Mouse (Mus musculus) CH12.LX (cell line): ENCODE measurements around the gene Hcrtr1. TPM values are rescaled to one million over a fixed set of nuclear protein-coding genes. Genes with fewer than 3 reads are reported as not detected.

Source experiments
- DNase-seq: peaks from one replicate; pipeline ENCODE4 v3.0.0-alpha.2; 2013; ENCODE audit errors: extremely low read depth
- H3K27ac ChIP-seq: 2 replicates; pipeline ENCODE4 v1.5.1; 2012; ENCODE audit warnings: low read depth, mild to moderate bottlenecking, control low read depth, moderate library complexity; ENCODE audit not compliant: insufficient read depth
- H3K27me3 ChIP-seq: replicated peaks from 2 replicates; pipeline ENCODE3; 2012; ENCODE audit warnings: inconsistent platforms
- H3K36me3 ChIP-seq, 2 experiments: replicated peaks in 1 of 2; 2 replicates each; pipeline versions ENCODE3 to v1.6.1; 2012; ENCODE audit warnings: inconsistent platforms in 1 of 2, low read length in 1 of 2, mild to moderate bottlenecking in 1 of 2, mixed read lengths in 1 of 2, moderate library complexity in 1 of 2; ENCODE audit not compliant: control insufficient read depth in 1 of 2, insufficient read depth in 1 of 2
- H3K4me1 ChIP-seq, 2 experiments: 2 replicates each; pipeline ENCODE4 v1.6.1; 2012; ENCODE audit warnings: inconsistent platforms in 1 of 2, moderate library complexity in 1 of 2; ENCODE audit not compliant: insufficient read depth in 2 of 2, control insufficient read depth in 1 of 2
- H3K4me2 ChIP-seq: 2 replicates; pipeline ENCODE4 v1.6.1; 2012; ENCODE audit warnings: low read depth, mild to moderate bottlenecking, control low read depth; ENCODE audit not compliant: poor library complexity, insufficient read depth, severe bottlenecking
- H3K4me3 ChIP-seq, 3 experiments: fragments of 150-350 bp in 1 of 3; sonication (generic) in 1 of 3; replicated peaks in 1 of 3; 2 replicates each; pipeline versions ENCODE3 to v1.5.1; 2011 to 2012; ENCODE audit warnings: low read depth in 2 of 3, low read length in 2 of 3, mild to moderate bottlenecking in 2 of 3, moderate library complexity in 2 of 3, control low read depth in 1 of 3, improper control_type of control experiment in 1 of 3, inconsistent platforms in 1 of 3, mixed read lengths in 1 of 3; ENCODE audit not compliant: poor library complexity in 1 of 3
- H3K79me2 ChIP-seq: replicated peaks from 2 replicates; pipeline ENCODE4 v1.6.1; 2012; ENCODE audit warnings: mild to moderate bottlenecking, moderate library complexity; ENCODE audit not compliant: control insufficient read depth, poor library complexity, insufficient read depth, severe bottlenecking; ENCODE audit errors: extremely low read depth
- H3K9ac ChIP-seq: 2 replicates; pipeline ENCODE4 v1.6.1; 2012; ENCODE audit warnings: low read depth, mild to moderate bottlenecking, control low read depth, moderate library complexity; ENCODE audit not compliant: insufficient read depth
- H3K9me3 ChIP-seq: replicated peaks from 2 replicates; pipeline ENCODE3; 2012; ENCODE audit warnings: low read length, inconsistent platforms, mixed read lengths
- BHLHE40 ChIP-seq: IDR thresholded peaks from 2 replicates; pipeline ENCODE4 v1.6.1; 2011; ENCODE audit warnings: mild to moderate bottlenecking, low read depth, low read length, improper control_type of control experiment
- CHD2 ChIP-seq: IDR thresholded peaks from 2 replicates; pipeline ENCODE4 v1.6.1; 2011; ENCODE audit warnings: low read length, improper control_type of control experiment
- CTCF ChIP-seq, 2 experiments: IDR thresholded peaks in 1 of 2; conservative IDR thresholded peaks in 1 of 2; 2 replicates each; pipeline ENCODE4 v1.5.1; 2011 to 2012; ENCODE audit warnings: low read depth in 2 of 2, low read length in 2 of 2, improper control_type of control experiment in 1 of 2, inconsistent platforms in 1 of 2, mild to moderate bottlenecking in 1 of 2, moderate library complexity in 1 of 2
- E2F4 ChIP-seq: IDR thresholded peaks from 2 replicates; pipeline ENCODE4 v1.6.1; 2011; ENCODE audit warnings: low read depth, low read length, improper control_type of control experiment; ENCODE audit not compliant: insufficient replicate concordance
- EP300 ChIP-seq: IDR thresholded peaks from 2 replicates; pipeline ENCODE4 v1.6.1; 2011; ENCODE audit warnings: low read length, improper control_type of control experiment
- ETS1 ChIP-seq: conservative IDR thresholded peaks from 2 replicates; pipeline ENCODE4 v1.6.1; 2012; ENCODE audit warnings: low read depth, mild to moderate bottlenecking, inconsistent platforms, low read length, improper control_type of control experiment, moderate library complexity
- IRF4 ChIP-seq: IDR thresholded peaks from 2 replicates; pipeline ENCODE4 v1.6.1; 2014; ENCODE audit warnings: low read depth, mild to moderate bottlenecking, inconsistent platforms, low read length, improper control_type of control experiment
- JUND ChIP-seq: conservative IDR thresholded peaks from 2 replicates; pipeline ENCODE4 v1.6.1; 2011; ENCODE audit warnings: low read depth, low read length, improper control_type of control experiment
- KAT2A ChIP-seq: IDR thresholded peaks from 2 replicates; pipeline ENCODE4 v1.6.1; 2012; ENCODE audit warnings: low read length, improper control_type of control experiment, inconsistent platforms; ENCODE audit not compliant: insufficient replicate concordance
- MAFK ChIP-seq: IDR thresholded peaks from 2 replicates; pipeline ENCODE4 v1.6.1; 2011; ENCODE audit warnings: low read length, improper control_type of control experiment; ENCODE audit not compliant: insufficient replicate concordance
- MEF2A ChIP-seq: IDR thresholded peaks from 2 replicates; pipeline ENCODE4 v1.6.1; 2014; ENCODE audit warnings: low read depth, mild to moderate bottlenecking, inconsistent platforms, low read length, improper control_type of control experiment, borderline replicate concordance
- MYC ChIP-seq: IDR thresholded peaks from 2 replicates; pipeline ENCODE4 v1.6.1; 2011; ENCODE audit warnings: low read depth, mild to moderate bottlenecking, improper control_type of control experiment, low read length
- POLR2A ChIP-seq: IDR thresholded peaks from 2 replicates; pipeline ENCODE4 v1.6.1; 2011; ENCODE audit warnings: low read depth, mild to moderate bottlenecking, improper control_type of control experiment, low read length
- SIN3A ChIP-seq: IDR thresholded peaks from 2 replicates; pipeline ENCODE4 v1.6.1; 2012; ENCODE audit warnings: low read length, improper control_type of control experiment, inconsistent platforms
- SMC3 ChIP-seq: IDR thresholded peaks from 2 replicates; pipeline ENCODE4 v1.6.1; 2011; ENCODE audit warnings: low read depth, low read length, improper control_type of control experiment
- TBP ChIP-seq: conservative IDR thresholded peaks from 2 replicates; pipeline ENCODE4 v1.6.1; 2011; ENCODE audit warnings: low read depth, low read length, improper control_type of control experiment
- TCF12 ChIP-seq: IDR thresholded peaks from 2 replicates; pipeline ENCODE4 v1.6.1; 2014; ENCODE audit warnings: low read depth, mild to moderate bottlenecking, inconsistent platforms, low read length, improper control_type of control experiment
- UBTF ChIP-seq: IDR thresholded peaks from 2 replicates; pipeline ENCODE4 v1.6.1; 2012; ENCODE audit warnings: low read depth, mild to moderate bottlenecking, inconsistent platforms, low read length, improper control_type of control experiment, moderate library complexity
- USF1 ChIP-seq: IDR thresholded peaks from 2 replicates; pipeline ENCODE4 v1.6.1; 2014; ENCODE audit warnings: low read depth, mild to moderate bottlenecking, inconsistent platforms, low read length, improper control_type of control experiment
- USF2 ChIP-seq: conservative IDR thresholded peaks from 2 replicates; pipeline ENCODE4 v1.6.1; 2011; ENCODE audit warnings: low read depth, low read length, improper control_type of control experiment
- ZC3H11A ChIP-seq: IDR thresholded peaks from 2 replicates; pipeline ENCODE4 v1.6.1; 2012; ENCODE audit warnings: low read depth, mild to moderate bottlenecking, inconsistent platforms, low read length, improper control_type of control experiment
- ZKSCAN1 ChIP-seq: IDR thresholded peaks from 2 replicates; pipeline ENCODE4 v1.6.1; 2012; ENCODE audit warnings: low read depth, inconsistent platforms, low read length, improper control_type of control experiment, borderline replicate concordance
- ZNF384 ChIP-seq: IDR thresholded peaks from 2 replicates; pipeline ENCODE4 v1.6.1; 2012; ENCODE audit warnings: low read depth, low read length, improper control_type of control experiment, inconsistent platforms
- dilution Hi-C: fragments of 300-500 bp; cut with MboI; formaldehyde crosslinking; loops from 2 replicates; pipeline ENCODE4 v1.14.3; 2020; ENCODE audit warnings: low sequenced_read_pairs; ENCODE audit not compliant: extremely low pct_unique_long_range_greater_than_20kb, extremely low pct_ligation_motif_present
- in situ Hi-C: fragments of 300-500 bp; cut with MboI; formaldehyde crosslinking; loops from 3 replicates; pipeline ENCODE4 v1.14.3; 2019; ENCODE audit warnings: low sequenced_read_pairs, low pct_ligation_motif_present, low pct_unique_long_range_greater_than_20kb, mixed read lengths
- polyA plus RNA-seq: library from polyadenylated mRNA; unstranded; fragments of >175 nt; gene quantifications from 2 replicates; pipeline ENCODE4 v1.2.1, GENCODE M21; 2012; ENCODE audit warnings: low read depth; ENCODE audit not compliant: insufficient read length
- total RNA-seq, 2 experiments: library from RNA; depleted of rRNA; stranded (reverse); fragments of 300-350 nt in 1 of 2; fragments of >200 nt in 1 of 2; gene quantifications; 2 replicates each; pipeline ENCODE4 v1.2.3; 2012 to 2014

The Hcrtr1 gene
- total and polyA plus RNA-seq, 3 experiments, result not detected

DNA sequence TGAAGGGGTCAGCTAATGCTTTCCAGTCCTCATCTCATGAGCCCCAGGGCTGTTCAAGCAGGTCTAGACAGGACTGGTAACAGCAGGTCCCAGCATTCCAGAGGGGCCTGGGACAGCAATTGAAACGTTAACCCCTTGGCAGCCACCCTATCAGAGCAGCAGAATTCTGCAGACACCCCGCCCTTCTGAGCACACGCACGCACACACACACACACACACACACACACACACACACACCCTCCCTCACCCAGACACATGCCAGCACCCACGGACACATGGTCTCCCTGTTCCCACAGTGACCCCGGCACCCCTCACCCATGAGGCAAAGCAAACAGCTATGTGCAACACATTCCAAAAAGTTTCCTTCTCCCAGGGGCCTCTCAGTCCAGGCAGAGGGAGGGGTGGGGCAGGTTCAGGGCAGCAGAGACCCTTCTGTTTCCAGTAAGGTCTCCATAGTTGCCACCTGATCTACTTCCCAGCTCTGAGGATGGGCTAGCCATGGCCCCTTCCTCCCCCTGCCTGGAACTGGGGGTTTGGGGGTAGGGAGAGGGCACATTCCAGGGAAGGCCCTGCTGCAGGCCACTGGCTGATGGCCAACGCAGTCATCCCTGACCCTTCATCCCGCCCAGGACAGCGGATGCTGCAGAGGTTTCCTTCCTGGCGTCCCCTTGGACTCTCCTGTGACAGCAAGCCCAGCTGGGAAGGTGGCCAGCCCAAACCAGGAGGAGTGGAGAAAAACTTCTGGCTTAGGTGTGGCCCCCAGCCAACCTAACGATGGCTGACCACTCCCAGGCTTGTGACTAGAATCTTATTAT is 33.0 kb upstream of the Hcrtr1 start:
- DNase-seq, result no peak
- Histone ChIP-seq H3K4me2 (no peak overlapping the region), H3K79me2 (no peaks in the 10 kb centered on the region), H3K9me3 (no peaks in the 10 kb centered on the region), H3K27ac (no peak overlapping the region), H3K36me3 (no peaks in the 10 kb centered on the region), H3K4me1 (peaks cover 10 to 11% of the 10 kb centered on the region in 2 experiments), H3K9ac (no peak overlapping the region), H3K4me3 (no peak overlapping the region), H3K27me3 (peaks cover 94% of the 10 kb centered on the region)
- in situ Hi-C loops (no loop called here), dilution Hi-C loops (no loop called here)
- no peak for TF ChIP-seq E2F4
- no peak for TF ChIP-seq SIN3A
- no peak for TF ChIP-seq UBTF
- TF ChIP-seq ZNF384, result no peak
- TF ChIP-seq ZC3H11A, result no peak
- no peak for TF ChIP-seq KAT2A
- no peak for TF ChIP-seq POLR2A
- no peak for TF ChIP-seq IRF4
- TF ChIP-seq BHLHE40, result no peak
- no peak for TF ChIP-seq TBP
- TF ChIP-seq MAFK, result no peak
- no peak for TF ChIP-seq ETS1
- TF ChIP-seq CTCF (conservative IDR thresholded peaks at IDR 0.05 in 1 of 2, IDR thresholded peaks at IDR 0.05 in 1 of 2; ENCODE audit: low read depth in 2 of 2, low read length in 2 of 2), result no peak
- no peak for TF ChIP-seq MYC
- TF ChIP-seq EP300, result no peak
- TF ChIP-seq JUND, result no peak
- no peak for TF ChIP-seq USF1
- no peak for TF ChIP-seq CHD2
- TF ChIP-seq SMC3, result no peak
- no peak for TF ChIP-seq TCF12

DNA sequence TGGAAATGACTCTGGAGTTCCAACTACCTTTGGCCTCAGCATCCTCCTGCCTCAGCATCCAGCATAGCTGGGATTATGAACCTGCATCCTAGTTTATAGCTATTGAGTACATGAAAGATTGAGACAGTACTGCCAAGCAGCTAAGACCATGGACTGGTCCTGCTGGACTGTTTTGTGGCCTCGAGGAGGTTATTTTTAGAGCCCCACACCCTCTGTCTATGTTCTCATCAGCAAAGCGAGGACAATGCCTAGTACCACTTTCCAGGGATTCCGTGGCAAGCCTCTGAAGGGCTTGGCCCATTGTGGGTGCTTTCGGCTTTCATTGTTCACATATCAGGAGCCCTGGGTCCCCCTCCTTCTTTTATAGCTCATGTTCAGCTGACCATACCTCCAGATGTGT is 31.2 kb upstream of the Hcrtr1 start:
- in situ Hi-C loops, result no loop called here
- TF ChIP-seq USF2 (no peak), ZKSCAN1 (no peak), MEF2A (no peak)
- TF ChIP-seq, all 38 proteins: peak for 0
- H3K36me3 ChIP-seq, result no peaks in the 10 kb centered on the region
- H3K27ac ChIP-seq, result no peak overlapping the region
- peaks cover 8 to 10% of the 10 kb centered on the region in 2 experiments for H3K4me1 ChIP-seq
- H3K79me2 ChIP-seq, result no peaks in the 10 kb centered on the region
- DNase-seq, result no peak
- no peak overlapping the region for H3K4me3 ChIP-seq
- H3K4me2 ChIP-seq, result no peak overlapping the region
- no peaks in the 10 kb centered on the region for H3K9me3 ChIP-seq
- H3K9ac ChIP-seq, result no peak overlapping the region
- peaks cover 94% of the 10 kb centered on the region for H3K27me3 ChIP-seq
- dilution Hi-C loops, result no loop called here
